Mouse (Mus musculus): ENCODE data around the gene Ccdc191.
A peak's percentile ranks its signal among the peaks of the same experiment; 100 is the strongest.

The Ccdc191 gene

GRCm38 (mm10) chr16:43931502-43931901, 41.9 kb downstream of the Ccdc191 start:
- DNase-seq (ENCODE audit: low spot score in 2 of 2), result no peak

- no peak for DNase-seq (ENCODE audit: low spot score in 2 of 2)
Measured at GRCm38 (mm10) chr16:43932319-43932718, 42.7 kb downstream of the Ccdc191 start.

GRCm38 (mm10) chr16:43933041-43933440, 43.4 kb downstream of the Ccdc191 start:
- DNase-seq (ENCODE audit: low spot score in 2 of 2), result no peak

- no peak for DNase-seq (ENCODE audit: low spot score in 2 of 2)
Measured at GRCm38 (mm10) chr16:43934856-43935255, 45.3 kb downstream of the Ccdc191 start.

- no peak for DNase-seq (ENCODE audit: low spot score in 2 of 2)
Measured at GRCm38 (mm10) chr16:43935367-43935766, 45.8 kb downstream of the Ccdc191 start.

- no peak for DNase-seq (ENCODE audit: low spot score in 2 of 2)
Measured at GRCm38 (mm10) chr16:43935892-43936291, 46.3 kb downstream of the Ccdc191 start.

GRCm38 (mm10) chr16:43940846-43941245, 51.2 kb downstream of the Ccdc191 start:
- DNase-seq (ENCODE audit: low spot score in 2 of 2), result no peak

GRCm38 (mm10) chr16:43945351-43945750, 55.8 kb downstream of the Ccdc191 start:
- no peak for DNase-seq (ENCODE audit: low spot score in 2 of 2)

- no peak for DNase-seq (ENCODE audit: low spot score in 2 of 2)
Measured at GRCm38 (mm10) chr16:43945869-43946268, 56.3 kb downstream of the Ccdc191 start.

- DNase-seq (ENCODE audit: low spot score in 2 of 2), result no peak
Measured at GRCm38 (mm10) chr16:43951591-43951990, 62.0 kb downstream of the Ccdc191 start.

GRCm38 (mm10) chr16:43954913-43955312, 65.3 kb downstream of the Ccdc191 start:
- no peak for DNase-seq (ENCODE audit: low spot score in 2 of 2)

GRCm38 (mm10) chr16:43958038-43958437, 68.4 kb downstream of the Ccdc191 start:
- no peak for DNase-seq (ENCODE audit: low spot score in 2 of 2)

- peak in 1 of 2 experiments; percentile 55 for DNase-seq (ENCODE audit: low spot score in 2 of 2)
Measured at GRCm38 (mm10) chr16:43963291-43963690, 73.7 kb downstream of the Ccdc191 start.

- no peak for DNase-seq (ENCODE audit: low spot score in 2 of 2)
Measured at GRCm38 (mm10) chr16:43963780-43964179, 74.2 kb downstream of the Ccdc191 start.

GRCm38 (mm10) chr16:43965781-43966389, 76.3 kb downstream of the Ccdc191 start:
- DNase-seq (ENCODE audit: low spot score in 2 of 2), result no peak

- DNase-seq (ENCODE audit: low spot score in 2 of 2), result no peak
Measured at GRCm38 (mm10) chr16:43970426-43970825, 80.8 kb downstream of the Ccdc191 start.

- no peak for DNase-seq (ENCODE audit: low spot score in 2 of 2)
Measured at GRCm38 (mm10) chr16:43971189-43971588, 81.6 kb downstream of the Ccdc191 start.

- DNase-seq (ENCODE audit: low spot score in 2 of 2), result no peak
Measured at GRCm38 (mm10) chr16:43971741-43972140, 82.1 kb downstream of the Ccdc191 start.

- no peak for DNase-seq (ENCODE audit: low spot score in 2 of 2)
Measured at GRCm38 (mm10) chr16:43972391-43972790, 82.8 kb downstream of the Ccdc191 start.

GRCm38 (mm10) chr16:43973147-43973546, 83.5 kb downstream of the Ccdc191 start:
- no peak for DNase-seq (ENCODE audit: low spot score in 2 of 2)

GRCm38 (mm10) chr16:43973606-43974220, 84.1 kb downstream of the Ccdc191 start:
- no peak for DNase-seq (ENCODE audit: low spot score in 2 of 2)

- DNase-seq (ENCODE audit: low spot score in 2 of 2), result no peak
Measured at GRCm38 (mm10) chr16:43979010-43979327, 89.4 kb downstream of the Ccdc191 start.

- DNase-seq (ENCODE audit: low spot score in 2 of 2), result no peak
Measured at GRCm38 (mm10) chr16:43979328-43980109, 89.9 kb downstream of the Ccdc191 start, which contains the start of gene Zdhhc23. Gene Zdhhc23 (minus strand): TSS chr16:43979791.
